Mouse (Mus musculus) midbrain, embryonic 11.5 days (tissue): ENCODE data around the gene Gm28043. TPM values are rescaled to one million over a fixed set of nuclear protein-coding genes. Genes with fewer than 3 reads are reported as not detected.

Experiments used
- ATAC-seq: fragments of 200-750 bp; cut with Nextera tagmentation; 2 replicates; pipeline ENCODE4 v1.8.0; 2017; ENCODE audit warnings: moderate TSS enrichment, moderate library complexity; ENCODE audit not compliant: low FRiP score
- DNase-seq: peaks from one replicate; pipeline ENCODE4 v3.0.0; 2015; ENCODE audit warnings: low spot score; ENCODE audit errors: missing footprints
- H3K27ac ChIP-seq: fragments of 300-500 bp; sonication (generic); 2 replicates; pipeline ENCODE4 v1.5.1; 2014; ENCODE audit warnings: low read depth, low read length
- H3K27me3 ChIP-seq: fragments of 300-500 bp; sonication (generic); 2 replicates; pipeline ENCODE4 v1.6.1; 2014; ENCODE audit warnings: mild to moderate bottlenecking, low read length, moderate library complexity, mixed read lengths; ENCODE audit not compliant: control insufficient read depth, insufficient read depth
- H3K36me3 ChIP-seq: fragments of 300-500 bp; sonication (generic); 2 replicates; pipeline ENCODE4 v1.6.1; 2014; ENCODE audit warnings: mild to moderate bottlenecking, low read length, moderate library complexity, mixed read lengths; ENCODE audit not compliant: control insufficient read depth, insufficient read depth
- H3K4me1 ChIP-seq: fragments of 300-500 bp; sonication (generic); 2 replicates; pipeline ENCODE4 v1.6.1; 2014; ENCODE audit warnings: low read length; ENCODE audit not compliant: control insufficient read depth, insufficient read depth
- H3K4me2 ChIP-seq: fragments of 300-500 bp; sonication (generic); 2 replicates; pipeline ENCODE4 v1.6.1; 2014; ENCODE audit warnings: mild to moderate bottlenecking, moderate library complexity
- H3K4me3 ChIP-seq: fragments of 300-500 bp; sonication (generic); 2 replicates; pipeline ENCODE4 v1.5.1; 2014; ENCODE audit warnings: low read depth, low read length
- H3K9ac ChIP-seq: fragments of 300-500 bp; sonication (generic); 2 replicates; pipeline ENCODE4 v1.6.1; 2014; ENCODE audit warnings: low read length
- H3K9me3 ChIP-seq: fragments of 300-500 bp; sonication (generic); 2 replicates; pipeline ENCODE4 v1.6.1; 2016; ENCODE audit warnings: low read length; ENCODE audit not compliant: control insufficient read depth
- WGBS: fragments of 180-500 bp; shearing (Covaris S2); extraction: QIAGEN DNeasy Blood & Tissue Kit; methylation state at CpG from one replicate; pipeline ENCODE4 v1.1.7; 2014; 5-methylcytosine and 5-hydroxymethylcytosine counted together
- polyA plus RNA-seq: library from polyadenylated mRNA; unstranded; fragments of >200 nt; fragmentation: Nextera tagmentation; extraction: Ambion mirVana; gene quantifications from 2 replicates; pipeline ENCODE4 v1.2.1, GENCODE M21; 2014

The Gm28043 gene
- polyA plus RNA-seq, 1 experiment from 2014 or later = 2.2 TPM

DNA sequence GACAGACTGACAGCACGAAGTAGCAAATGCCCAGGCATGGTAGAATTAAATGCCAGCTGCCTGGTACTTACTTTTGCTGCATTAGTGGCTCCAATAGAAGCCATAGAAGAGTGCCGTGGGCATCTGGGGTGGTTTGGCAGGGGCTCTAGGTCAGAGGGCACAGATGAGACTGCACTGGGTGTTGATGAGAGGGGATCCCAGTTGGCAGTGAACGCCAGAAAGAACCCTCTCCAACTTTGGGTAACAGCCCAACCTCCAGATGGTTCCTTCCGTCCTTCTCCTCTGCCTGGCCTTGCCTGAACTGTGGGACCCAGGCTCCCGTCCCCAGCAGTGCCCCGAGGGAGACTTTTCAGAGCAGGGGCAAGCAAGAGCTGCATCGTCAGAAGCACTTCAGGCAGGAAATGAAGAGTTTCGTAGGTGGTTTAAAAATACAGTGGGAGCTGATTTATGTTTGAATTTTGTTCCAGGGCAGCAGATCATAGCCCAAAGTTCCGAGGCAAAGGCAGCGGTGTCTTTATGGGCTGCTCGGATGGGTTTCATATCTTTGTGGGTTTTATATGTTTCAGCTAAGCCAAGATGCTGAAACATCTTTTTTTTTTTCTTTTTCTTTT lies 106.2 kb downstream of the Gm28043 start:
- Histone ChIP-seq H3K4me1 (peaks cover 4% of the 10 kb centered on the region; the same call in 1 of the 2 replicates), H3K27me3 (no peaks in the 10 kb centered on the region), H3K36me3 (no peaks in the 10 kb centered on the region), H3K4me2 (no peak overlapping the region), H3K27ac (no peak overlapping the region), H3K9ac (no peak overlapping the region), H3K4me3 (no peak overlapping the region), H3K9me3 (no peaks in the 10 kb centered on the region)
- no peak for DNase-seq
- ATAC-seq = no peak
- WGBS = 88% methylated on average over 11 of the region's 11 CpGs

DNA sequence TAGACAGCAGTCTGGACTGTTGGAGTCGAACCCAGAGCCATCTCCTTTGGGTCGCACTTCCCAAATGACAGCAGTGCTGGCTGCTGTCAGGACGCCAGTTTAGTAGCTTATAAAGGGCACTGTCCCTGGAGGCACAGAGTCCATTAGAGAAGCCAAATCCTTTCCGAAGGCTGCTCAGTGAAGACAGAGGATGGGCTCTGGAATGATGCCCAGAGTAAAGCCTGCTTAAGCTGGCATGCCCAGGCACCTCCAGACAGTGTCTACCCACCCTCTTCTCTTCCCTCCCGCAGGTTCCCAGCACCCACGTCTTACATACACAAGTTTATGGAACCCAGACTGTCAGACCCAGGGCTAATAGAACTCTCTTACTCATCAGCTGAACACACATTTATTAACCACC lies 109.9 kb downstream of the Gm28043 start:
- no peaks in the 10 kb centered on the region for H3K27me3 ChIP-seq
- H3K4me3 ChIP-seq = no peak overlapping the region
- H3K4me1 ChIP-seq = no peaks in the 10 kb centered on the region
- 80% methylated on average over 6 of the region's 6 CpGs for WGBS
- H3K36me3 ChIP-seq = no peaks in the 10 kb centered on the region
- H3K27ac ChIP-seq = no peak overlapping the region
- no peaks in the 10 kb centered on the region for H3K9me3 ChIP-seq
- no peak overlapping the region for H3K4me2 ChIP-seq
- H3K9ac ChIP-seq = no peak overlapping the region
- ATAC-seq = no peak
- DNase-seq = no peak

DNA sequence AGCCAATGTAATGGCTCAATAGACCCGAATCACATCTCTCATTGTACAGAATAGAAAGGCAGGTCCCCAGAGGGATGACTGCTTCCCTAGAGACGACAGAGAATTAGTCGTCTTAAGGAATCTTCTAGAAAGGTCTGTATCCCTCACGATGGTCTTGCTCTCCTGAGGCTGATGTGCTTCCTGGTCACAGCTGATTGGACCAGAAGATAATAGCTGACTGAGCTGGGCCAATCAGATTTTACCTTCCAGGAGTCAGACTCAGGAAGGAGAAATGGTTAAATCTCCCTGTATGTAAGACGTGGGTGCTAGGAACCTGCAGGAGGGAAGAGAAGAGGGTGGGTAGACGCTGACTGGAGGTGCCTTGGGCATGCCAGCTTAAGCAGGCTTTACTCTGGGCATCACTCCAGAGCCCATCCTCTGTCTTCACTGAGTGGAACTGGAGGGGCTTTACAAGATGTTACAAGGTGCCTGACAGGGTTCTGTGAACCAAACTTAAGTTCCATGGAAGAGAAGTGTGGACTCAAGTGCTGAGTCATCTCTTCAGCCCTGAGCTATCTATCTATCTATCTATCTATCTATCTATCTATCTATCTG lies 110.4 kb downstream of the Gm28043 start:
- 78% methylated on average over 6 of the region's 6 CpGs for WGBS
- no peak overlapping the region for H3K4me2 ChIP-seq
- H3K36me3 ChIP-seq = no peaks in the 10 kb centered on the region
- no peak overlapping the region for H3K4me3 ChIP-seq
- no peak overlapping the region for H3K27ac ChIP-seq
- no peaks in the 10 kb centered on the region for H3K27me3 ChIP-seq
- no peak for DNase-seq
- ATAC-seq = no peak
- no peaks in the 10 kb centered on the region for H3K9me3 ChIP-seq
- no peak overlapping the region for H3K9ac ChIP-seq
- H3K4me1 ChIP-seq = no peaks in the 10 kb centered on the region

DNA sequence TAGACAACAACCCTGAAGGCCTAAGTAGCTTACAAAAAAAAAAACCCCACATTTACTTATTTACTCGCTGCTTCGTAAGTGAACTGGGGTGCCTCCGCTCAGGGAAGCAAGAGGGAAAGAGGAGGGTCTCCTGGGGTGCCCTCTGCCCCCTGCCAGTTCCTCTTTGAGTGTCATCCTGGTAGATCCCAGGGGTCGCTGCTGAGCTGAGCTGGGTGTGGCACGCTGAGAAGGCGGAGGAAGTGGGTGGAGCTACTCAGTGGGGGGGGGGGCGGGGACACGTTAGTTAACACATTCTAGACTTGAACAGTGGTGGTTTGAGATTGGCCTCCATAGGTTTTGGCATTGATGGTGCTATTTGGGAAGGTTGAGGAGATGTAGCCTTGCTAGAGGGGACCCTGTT lies 113.4 kb downstream of the Gm28043 start:
- DNase-seq (no peak), ATAC-seq (no peak)
- WGBS = 59% methylated on average over 8 of the region's 8 CpGs
- no peak overlapping the region for H3K27ac ChIP-seq
- peaks cover 15% of the 10 kb centered on the region for H3K4me1 ChIP-seq
- H3K27me3 ChIP-seq = no peaks in the 10 kb centered on the region
- H3K4me2 ChIP-seq = no peak overlapping the region
- no peaks in the 10 kb centered on the region for H3K9me3 ChIP-seq
- H3K4me3 ChIP-seq = no peak overlapping the region
- H3K9ac ChIP-seq = no peak overlapping the region
- no peaks in the 10 kb centered on the region for H3K36me3 ChIP-seq

DNA sequence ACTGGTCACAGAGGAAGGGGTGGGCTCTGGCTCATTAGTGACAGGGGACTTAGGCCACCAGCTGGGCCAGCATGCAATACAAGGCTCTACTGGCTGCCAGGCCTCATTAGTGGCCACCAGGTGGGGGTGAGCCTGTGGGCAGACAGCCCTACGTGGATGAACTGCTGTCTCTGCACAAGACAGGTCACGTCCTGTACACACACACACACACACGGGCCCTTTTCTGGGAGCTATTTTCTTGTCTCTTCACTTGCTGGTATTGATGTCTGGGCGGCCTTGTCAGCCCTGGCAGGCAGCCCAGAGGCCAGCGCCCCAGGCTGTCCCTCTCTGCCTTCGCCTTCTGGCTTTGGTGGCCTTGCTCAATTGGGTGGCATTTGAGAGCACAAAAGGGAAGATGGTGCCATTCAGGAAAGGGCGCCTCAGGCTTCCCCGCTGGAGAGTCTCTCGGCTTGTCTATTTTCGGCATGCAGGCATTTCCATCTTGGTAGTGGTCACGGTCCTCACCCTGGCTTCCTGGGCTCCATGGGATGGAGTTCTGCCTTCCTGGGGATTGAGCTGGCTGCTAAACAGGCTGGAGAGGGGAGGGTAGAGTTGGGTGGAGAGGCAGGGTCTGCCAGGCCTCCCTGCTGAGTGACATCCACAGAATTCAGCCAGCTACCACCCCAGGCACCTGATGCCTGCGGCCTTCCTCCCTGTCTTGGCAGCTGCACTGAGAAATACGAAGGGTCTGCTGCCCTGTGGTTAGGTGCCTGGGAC lies 116.0 kb downstream of the Gm28043 start:
- Histone ChIP-seq H3K27ac (peak overlapping the region; percentile 85), H3K9me3 (no peaks in the 10 kb centered on the region), H3K9ac (peak overlapping the region; percentile 40; the same call in 1 of the 2 replicates), H3K4me2 (no peak overlapping the region), H3K36me3 (no peaks in the 10 kb centered on the region), H3K4me3 (no peak overlapping the region), H3K4me1 (peaks cover 20% of the 10 kb centered on the region), H3K27me3 (no peaks in the 10 kb centered on the region)
- no peak for DNase-seq
- ATAC-seq = peak; percentile 36
- 53% methylated on average over 13 of the region's 13 CpGs for WGBS

DNA sequence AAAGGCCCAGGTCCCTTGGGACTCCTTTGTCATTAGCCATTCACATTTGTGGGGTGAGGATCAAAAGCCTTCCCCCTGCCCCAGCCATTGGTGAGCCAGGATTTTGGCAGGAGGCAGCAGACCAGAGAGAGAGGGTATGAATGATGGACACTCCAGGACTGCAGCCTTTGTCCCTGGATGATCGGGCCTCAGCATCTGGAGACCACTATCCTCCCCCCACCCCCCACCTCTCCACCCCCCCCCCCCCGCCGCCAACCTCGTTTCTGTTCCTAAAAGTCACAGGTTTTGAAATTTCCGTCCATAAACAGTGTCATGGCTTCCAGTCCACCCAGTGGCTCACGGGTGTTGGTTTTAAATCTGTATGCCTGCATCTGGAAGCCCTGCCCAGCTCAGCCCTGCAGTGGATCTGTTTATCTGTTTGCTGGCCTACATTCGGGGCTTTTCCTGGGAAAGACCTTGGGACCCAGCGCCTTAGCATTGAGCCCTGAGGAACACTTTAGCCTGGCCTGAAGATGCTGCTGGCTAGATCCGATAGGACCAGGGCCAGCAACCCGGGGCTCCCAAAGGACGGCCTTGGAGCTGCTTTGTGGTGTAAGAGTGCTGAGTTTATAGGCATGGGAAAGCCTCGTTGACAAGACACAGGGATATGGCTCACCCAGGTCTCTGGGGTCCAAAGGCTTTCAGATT lies 116.7 kb downstream of the Gm28043 start:
- Histone ChIP-seq H3K9ac (peak overlapping the region; percentile 40; the same call in 1 of the 2 replicates), H3K4me3 (no peak overlapping the region), H3K27me3 (no peaks in the 10 kb centered on the region), H3K36me3 (no peaks in the 10 kb centered on the region), H3K9me3 (no peaks in the 10 kb centered on the region), H3K27ac (peak overlapping the region; percentile 85), H3K4me1 (peaks cover 27% of the 10 kb centered on the region), H3K4me2 (no peak overlapping the region)
- DNase-seq = no peak
- peak; percentile 49; the same call in 1 of the 2 replicates for ATAC-seq
- WGBS = 43% methylated on average over 12 of the region's 12 CpGs

DNA sequence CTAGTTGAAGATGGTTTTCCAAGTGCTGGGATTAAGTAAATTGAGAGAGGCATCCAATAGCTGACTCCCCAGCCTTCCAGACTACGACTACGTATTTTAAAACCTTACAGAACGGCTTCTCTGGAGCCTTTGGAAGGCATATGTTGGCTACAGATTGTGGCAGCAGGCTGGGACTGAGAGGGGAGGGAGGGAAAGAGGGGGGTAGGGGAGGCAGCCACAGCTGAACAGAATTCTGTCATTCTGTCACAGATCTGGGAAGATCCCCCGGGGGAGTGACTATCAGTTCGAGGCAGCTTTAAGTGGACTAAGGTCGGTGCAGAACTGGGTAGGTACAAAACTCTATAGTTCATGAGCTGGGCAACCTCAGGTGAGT lies 117.3 kb downstream of the Gm28043 start:
- Histone ChIP-seq H3K4me2 (no peak overlapping the region), H3K27ac (peak overlapping the region; percentile 85), H3K9ac (no peak overlapping the region), H3K4me3 (no peak overlapping the region), H3K9me3 (no peaks in the 10 kb centered on the region), H3K27me3 (no peaks in the 10 kb centered on the region), H3K36me3 (no peaks in the 10 kb centered on the region), H3K4me1 (peaks cover 27% of the 10 kb centered on the region)
- ATAC-seq (no peak), DNase-seq (no peak)
- 60% methylated on average over 6 of the region's 6 CpGs for WGBS

DNA sequence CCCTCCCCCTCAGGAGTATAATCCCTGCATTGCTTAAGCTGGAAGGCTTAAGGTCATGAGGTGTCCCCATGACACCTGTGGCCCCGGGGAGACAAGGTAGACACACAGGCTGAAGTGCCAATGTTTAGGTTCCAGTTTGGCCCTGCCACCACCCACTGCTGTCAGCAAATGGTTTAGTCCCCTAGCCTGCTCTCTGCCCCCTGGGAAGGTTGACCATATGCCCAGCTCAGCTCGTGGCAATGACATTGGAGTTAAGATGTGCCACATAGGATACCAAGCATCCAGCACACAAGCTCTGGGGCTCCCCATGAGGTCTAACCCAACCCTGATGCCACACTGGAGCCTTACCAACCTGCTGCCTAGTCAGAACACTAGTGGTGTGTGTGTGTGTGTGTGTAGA lies 117.8 kb downstream of the Gm28043 start:
- no peak overlapping the region for H3K27ac ChIP-seq
- H3K27me3 ChIP-seq = no peaks in the 10 kb centered on the region
- WGBS = 76% methylated on average over 2 of the region's 2 CpGs
- ATAC-seq (no peak), DNase-seq (no peak)
- no peak overlapping the region for H3K4me2 ChIP-seq
- H3K36me3 ChIP-seq = no peaks in the 10 kb centered on the region
- no peak overlapping the region for H3K4me3 ChIP-seq
- H3K9ac ChIP-seq = no peak overlapping the region
- peaks cover 27% of the 10 kb centered on the region for H3K4me1 ChIP-seq
- H3K9me3 ChIP-seq = no peaks in the 10 kb centered on the region
